Comparison of ENCODE assay signal across 30 mouse cellular contexts in the genomic region with DNA sequence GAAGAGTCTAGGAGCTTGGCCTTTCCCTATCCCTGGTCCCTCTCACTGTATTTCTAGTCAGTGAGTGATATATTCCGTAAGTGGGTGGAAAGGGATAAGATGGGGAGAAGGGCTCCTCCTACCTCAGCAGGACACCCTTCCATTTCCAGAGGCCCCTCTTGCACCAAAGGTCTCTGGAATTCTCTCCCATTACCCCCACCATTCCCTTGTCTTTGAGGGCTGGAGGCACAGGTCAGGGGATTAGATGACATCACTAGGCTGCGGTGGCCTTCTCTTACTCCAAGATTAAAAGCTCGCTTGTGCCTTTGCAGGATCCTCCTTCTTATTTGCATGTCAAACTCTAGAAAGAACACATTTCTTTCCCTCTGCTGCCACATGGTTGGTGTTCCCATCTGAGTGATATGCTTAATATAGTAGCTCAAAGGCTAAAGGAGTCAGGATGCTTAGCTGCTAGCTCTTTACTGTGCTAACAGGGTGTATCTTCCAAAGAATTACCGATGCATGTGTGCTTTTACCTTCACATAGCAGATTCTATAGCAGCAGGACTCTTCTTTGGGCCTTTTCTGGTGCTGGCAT.
DNase-seq lines count a peak whose midpoint lies in the region; ATAC-seq and TF ChIP-seq lines count a peak whose summit lies in the region.
"Had no signal": no experiment of that assay in that cellular context is flagged by ENCODE, and none has a peak within 500 bp of the region (broad histone marks: within the 10 kb centered on the region; RNA-seq: fewer than 3 reads in every experiment).

No protein-coding gene starts in this region.

- no peak overlapping the region for H3K9ac ChIP-seq in midbrain, embryonic 11.5 days (ENCODE audit: low read length)
- no peak overlapping the region for H3K9ac ChIP-seq in midbrain, embryonic 16.5 days (ENCODE audit: low read depth, low read length)
- H3K9ac ChIP-seq: embryonic facial prominence, embryonic 13.5 days; forebrain, embryonic 15.5 days; heart, embryonic 12.5 days; hindbrain, embryonic 13.5 days; liver, embryonic 12.5 days; liver, postnatal 0 days; midbrain, embryonic 13.5 days; neural tube, embryonic 15.5 days had no signal

- intact Hi-C loops in left cerebral cortex, postnatal 25 days (cut with DNase I): no loop called here

- H3K4me2 ChIP-seq in midbrain, embryonic 11.5 days: no peak overlapping the region
- H3K4me2 ChIP-seq in midbrain, embryonic 16.5 days (ENCODE audit: low read length): no peak overlapping the region
- H3K4me2 ChIP-seq: embryonic facial prominence, embryonic 13.5 days; forebrain, embryonic 15.5 days; heart, embryonic 12.5 days; hindbrain, embryonic 13.5 days; liver, embryonic 12.5 days; midbrain, embryonic 13.5 days; neural tube, embryonic 15.5 days had no signal

- no peaks in the 10 kb centered on the region for H3K36me3 ChIP-seq in midbrain, embryonic 11.5 days (ENCODE audit: control insufficient read depth, insufficient read depth, low read length)
- no peaks in the 10 kb centered on the region for H3K36me3 ChIP-seq in midbrain, embryonic 16.5 days (ENCODE audit: control insufficient read depth, insufficient read depth, low read length)
- H3K36me3 ChIP-seq: embryonic facial prominence, embryonic 13.5 days; forebrain, embryonic 10.5 days; forebrain, embryonic 15.5 days; heart, embryonic 12.5 days; hindbrain, embryonic 13.5 days; liver, embryonic 12.5 days; midbrain, embryonic 13.5 days; neural tube, embryonic 15.5 days had no signal

- peak overlapping the region; percentile 80 for H3K27ac ChIP-seq in layer of hippocampus, adult 2 months
- no peak overlapping the region for H3K27ac ChIP-seq in midbrain, embryonic 11.5 days (ENCODE audit: low read depth, low read length)
- no peak overlapping the region for H3K27ac ChIP-seq in midbrain, embryonic 16.5 days (ENCODE audit: low read length)
- H3K27ac ChIP-seq in cerebellum, adult 2 months (ENCODE audit: insufficient read depth, low read length): no peak overlapping the region
- H3K27ac ChIP-seq: embryonic facial prominence, embryonic 13.5 days; forebrain, embryonic 10.5 days; forebrain, embryonic 15.5 days; gastrocnemius, adult 2 months; heart, adult 2 months; hindbrain, embryonic 13.5 days; liver, embryonic 12.5 days; midbrain, embryonic 13.5 days; neural tube, embryonic 15.5 days had no signal

- peak; percentile 20 to 63 for DNase-seq in layer of hippocampus, adult 2 months (ENCODE audit: low spot score in 2 of 2)
- DNase-seq in layer of hippocampus, postnatal 36 days: no peak
- peak; percentile 80 for DNase-seq in midbrain, embryonic 11.5 days (ENCODE audit: low spot score, missing footprints)
- peak; percentile 73 for DNase-seq in layer of hippocampus, adult 9-11 months
- peak; percentile 39 to 82 for DNase-seq in left cerebral cortex, postnatal 25 days (ENCODE audit: low spot score in 2 of 2)
- no peak for DNase-seq in cerebellum, adult 2 months
- no peak for DNase-seq in cerebellum, adult 11-12 months
- DNase-seq: adrenal gland, adult 2 months; adrenal gland, postnatal 36 days; B cell, adult 2 months; cerebellum, adult 9-10 months; gastrocnemius, adult 2 months; gastrocnemius, postnatal 36 days; heart, adult 2 months; heart, postnatal 4 days; kidney, adult 9 months; kidney, postnatal 10 days; liver, postnatal 0 days; lung, postnatal 36 days; thymus, postnatal 4 days had no signal

- no peak for TF ChIP-seq POLR2A in cerebellum, adult 2 months (IDR thresholded peaks at IDR 0.05; ENCODE audit: borderline replicate concordance, insufficient read depth, low read length)

- 48% methylated on average over 4 of the region's 4 CpGs for WGBS in midbrain, embryonic 11.5 days
- 50% methylated on average over 4 of the region's 4 CpGs for WGBS in midbrain, embryonic 16.5 days
- WGBS in cerebellum, adult 2 months: 93% methylated on average over 4 of the region's 4 CpGs

- H3K9me3 ChIP-seq in midbrain, embryonic 11.5 days (ENCODE audit: control insufficient read depth, low read length): no peaks in the 10 kb centered on the region
- H3K9me3 ChIP-seq in midbrain, embryonic 16.5 days (replicated peaks; ENCODE audit: control insufficient read depth, low read length, poor library complexity, severe bottlenecking): no peaks in the 10 kb centered on the region
- H3K9me3 ChIP-seq: embryonic facial prominence, embryonic 13.5 days; forebrain, embryonic 15.5 days; heart, embryonic 12.5 days; hindbrain, embryonic 13.5 days; liver, embryonic 12.5 days; midbrain, embryonic 13.5 days; neural tube, embryonic 15.5 days had no signal

- H3K27me3 ChIP-seq in midbrain, embryonic 11.5 days (ENCODE audit: control insufficient read depth, insufficient read depth, low read length): no peaks in the 10 kb centered on the region
- no peaks in the 10 kb centered on the region for H3K27me3 ChIP-seq in midbrain, embryonic 16.5 days (ENCODE audit: control insufficient read depth, insufficient read depth, low read depth, low read length)
- no peaks in the 10 kb centered on the region for H3K27me3 ChIP-seq in cerebellum, adult 2 months (ENCODE audit: control insufficient read depth, insufficient read depth, low read length)
- H3K27me3 ChIP-seq: embryonic facial prominence, embryonic 13.5 days; forebrain, embryonic 15.5 days; heart, embryonic 12.5 days; hindbrain, embryonic 13.5 days; liver, embryonic 12.5 days; midbrain, embryonic 13.5 days; neural tube, embryonic 15.5 days had no signal

- TF ChIP-seq CTCF in layer of hippocampus, adult 2 months (conservative IDR thresholded peaks at IDR 0.05): no peak
- TF ChIP-seq CTCF in cerebellum, adult 2 months (IDR thresholded peaks at IDR 0.05; ENCODE audit: borderline replicate concordance, insufficient read depth, low read depth, low read length): no peak

- peaks cover 11% of the 10 kb centered on the region for H3K4me1 ChIP-seq in midbrain, embryonic 11.5 days (ENCODE audit: control insufficient read depth, insufficient read depth, low read length)
- no peaks in the 10 kb centered on the region for H3K4me1 ChIP-seq in midbrain, embryonic 16.5 days (ENCODE audit: control insufficient read depth, insufficient read depth, low read length)
- H3K4me1 ChIP-seq in cerebellum, adult 2 months (ENCODE audit: control insufficient read depth, insufficient read depth, low read length): no peaks in the 10 kb centered on the region
- H3K4me1 ChIP-seq: heart, embryonic 12.5 days; liver, embryonic 12.5 days had no signal

- ATAC-seq in midbrain, embryonic 11.5 days (ENCODE audit: low FRiP score): no peak
- ATAC-seq in midbrain, embryonic 16.5 days: no peak
- ATAC-seq: forebrain, embryonic 15.5 days; intestine, postnatal 0 days; liver, embryonic 12.5 days; liver, postnatal 0 days; midbrain, embryonic 13.5 days had no signal

- no peak overlapping the region for H3K4me3 ChIP-seq in layer of hippocampus, adult 2 months
- no peak overlapping the region for H3K4me3 ChIP-seq in midbrain, embryonic 11.5 days (ENCODE audit: low read depth, low read length)
- no peak overlapping the region for H3K4me3 ChIP-seq in midbrain, embryonic 16.5 days (ENCODE audit: low read depth, low read length)
- no peak overlapping the region for H3K4me3 ChIP-seq in cerebellum, adult 2 months (replicated peaks; ENCODE audit: insufficient read depth, low read depth, low read length)
- H3K4me3 ChIP-seq: embryonic facial prominence, embryonic 13.5 days; forebrain, embryonic 10.5 days; forebrain, embryonic 15.5 days; gastrocnemius, adult 2 months; heart, adult 2 months; heart, embryonic 12.5 days; hindbrain, embryonic 13.5 days; liver, embryonic 12.5 days; midbrain, embryonic 13.5 days; neural tube, embryonic 15.5 days had no signal

Comparison
In these comparisons a context has a peak if more than half of its experiments do, and no peak if none do; other contexts are left out.
1. DNase-seq: peak in layer of hippocampus, adult 2 months (2 of 2), midbrain, embryonic 11.5 days (single experiment), layer of hippocampus, adult 9-11 months (single experiment) and left cerebral cortex, postnatal 25 days (2 of 2); none in layer of hippocampus, postnatal 36 days (0 of 2), cerebellum, adult 2 months (0 of 2) and cerebellum, adult 11-12 months (single experiment).